24 mouse cellular contexts compared by ENCODE assay signal in genomic region chr2:32115851-32116268, GRCm38 (mm10). TPM values are rescaled to one million over a fixed set of nuclear protein-coding genes. Genes with fewer than 3 reads are reported as not detected.
A peak's percentile ranks its signal among the peaks of the same experiment; 100 is the strongest.
DNase-seq lines count a peak whose midpoint lies in the region; ATAC-seq and TF ChIP-seq lines count a peak whose summit lies in the region.
"Had no signal": no experiment of that assay in that cellular context is flagged by ENCODE, and none has a peak within 500 bp of the region (broad histone marks: within the 10 kb centered on the region; RNA-seq: fewer than 3 reads in every experiment).

No protein-coding gene starts in this region.

- no peak for TF ChIP-seq CTCF in liver, postnatal 0 days (IDR thresholded peaks at IDR 0.05; ENCODE audit: low read depth)
- no peak for TF ChIP-seq CTCF in layer of hippocampus, adult 2 months (conservative IDR thresholded peaks at IDR 0.05)

- H3K4me1 ChIP-seq in liver, postnatal 0 days (ENCODE audit: insufficient read depth), result peaks cover 18% of the 10 kb centered on the region
- H3K4me1 ChIP-seq: embryonic facial prominence, embryonic 15.5 days; forebrain, embryonic 12.5 days; midbrain, embryonic 15.5 days; neural tube, embryonic 15.5 days had no signal

- DNase-seq in 416B (ENCODE audit: low read depth), result peak; percentile 42
- peak; percentile 47 for DNase-seq in MEL-GATA-1-ER (ENCODE audit: extremely low read depth, low read depth)
- DNase-seq in liver, result peak; percentile 73
- no peak for DNase-seq in liver, postnatal 0 days
- no peak for DNase-seq in lung, postnatal 14 days
- no peak for DNase-seq in adrenal gland, postnatal 14 days
- DNase-seq in layer of hippocampus, adult 2 months (ENCODE audit: low spot score in 2 of 2), result no peak
- DNase-seq: adrenal gland, postnatal 10 days; cerebellum, adult 11-12 months; cerebellum, postnatal 14 days; embryo, embryonic 11 days; gastrocnemius, postnatal 10 days; heart, adult 11 months; kidney, adult 8-10 months; kidney, postnatal 14 days; lung, embryonic 14.5 days; right cerebral cortex, postnatal 14 days; thymus, postnatal 14 days had no signal

- H3K9ac ChIP-seq in liver, postnatal 0 days (replicated peaks), result peak overlapping the region; percentile 21; the same call in 1 of the 2 replicates
- H3K9ac ChIP-seq: embryonic facial prominence, embryonic 15.5 days; forebrain, embryonic 12.5 days; hindbrain, embryonic 12.5 days; lung, embryonic 14.5 days; midbrain, embryonic 15.5 days; neural tube, embryonic 15.5 days had no signal

- no peaks in the 10 kb centered on the region for H3K27me3 ChIP-seq in liver, postnatal 0 days (ENCODE audit: insufficient read depth, low read length)
- H3K27me3 ChIP-seq: embryonic facial prominence, embryonic 15.5 days; forebrain, embryonic 12.5 days; hindbrain, embryonic 12.5 days; midbrain, embryonic 15.5 days; neural tube, embryonic 15.5 days had no signal

- peak overlapping the region; percentile 48 for H3K4me2 ChIP-seq in liver, postnatal 0 days (ENCODE audit: low read depth, low read length)
- H3K4me2 ChIP-seq: embryonic facial prominence, embryonic 15.5 days; forebrain, embryonic 12.5 days; hindbrain, embryonic 12.5 days; lung, embryonic 14.5 days; midbrain, embryonic 15.5 days; neural tube, embryonic 15.5 days had no signal

- no peak overlapping the region for H3K4me3 ChIP-seq in liver, postnatal 0 days (ENCODE audit: low read depth, low read length)
- H3K4me3 ChIP-seq in layer of hippocampus, adult 2 months, result no peak overlapping the region
- H3K4me3 ChIP-seq: embryonic facial prominence, embryonic 15.5 days; forebrain, embryonic 12.5 days; hindbrain, embryonic 12.5 days; midbrain, embryonic 15.5 days; neural tube, embryonic 15.5 days had no signal

- H3K36me3 ChIP-seq in liver, postnatal 0 days (replicated peaks; ENCODE audit: insufficient read depth, low read length), result no peaks in the 10 kb centered on the region
- H3K36me3 ChIP-seq: embryonic facial prominence, embryonic 15.5 days; forebrain, embryonic 12.5 days; hindbrain, embryonic 12.5 days; midbrain, embryonic 15.5 days had no signal

- H3K27ac ChIP-seq in liver, postnatal 0 days (ENCODE audit: low read depth), result peak overlapping the region; percentile 79
- H3K27ac ChIP-seq in layer of hippocampus, adult 2 months, result no peak overlapping the region
- H3K27ac ChIP-seq: embryonic facial prominence, embryonic 15.5 days; forebrain, embryonic 12.5 days; hindbrain, embryonic 12.5 days; midbrain, embryonic 15.5 days; neural tube, embryonic 15.5 days had no signal

- ATAC-seq in liver, postnatal 0 days, result peak; percentile 85
- ATAC-seq: activated CD4-positive, CD25-positive, alpha-beta regulatory T cell, adult 4 months; midbrain, embryonic 15.5 days had no signal

- TF ChIP-seq EP300 in liver, postnatal 0 days (IDR thresholded peaks at IDR 0.05; ENCODE audit: low read depth), result 0 out of 2 replicates have a peak, but pooled peaks have one; percentile 55

- 50% methylated on average over 4 of the region's 4 CpGs for WGBS in liver, postnatal 0 days (ENCODE audit: insufficient replicate concordance)

- no peaks in the 10 kb centered on the region for H3K9me3 ChIP-seq in liver, postnatal 0 days (ENCODE audit: low read length)
- H3K9me3 ChIP-seq: embryonic facial prominence, embryonic 15.5 days; forebrain, embryonic 12.5 days; hindbrain, embryonic 12.5 days; midbrain, embryonic 15.5 days; neural tube, embryonic 15.5 days had no signal

RNA-seq across cellular contexts. Expression of gene Plpp7, which starts 20.5 kb away (rescaled TPM):
- polyA plus RNA-seq in liver, postnatal 0 days (2015; fragmentation: Nextera tagmentation; extraction: Ambion mirVana), result 1.6 and 1.7 TPM in 2 replicates
- total RNA-seq in adrenal gland, postnatal 14 days (2021), result 3.0 and 3.6 TPM in 2 replicates
- total RNA-seq in layer of hippocampus, adult 2 months (2021), result 10 to 100 TPM; 20.2 to 21.8 TPM
- polyA plus RNA-seq: activated CD4-positive, CD25-positive, alpha-beta regulatory T cell, adult 4 months had no signal

RNA-seq across cellular contexts. Expression of gene Fam78a, which starts 31.2 kb away (rescaled TPM):
- 3.8 and 4.3 TPM in 2 replicates for polyA plus RNA-seq in liver, postnatal 0 days (2015; fragmentation: Nextera tagmentation; extraction: Ambion mirVana)
- total RNA-seq in adrenal gland, postnatal 14 days (2021), result 3.0 and 10.0 TPM in 2 replicates
- total RNA-seq in layer of hippocampus, adult 2 months (2021), result 1 to 10 TPM; 3.6 to 6.0 TPM

RNA-seq across cellular contexts. Expression of gene Prrc2b, which starts 35.0 kb away (rescaled TPM):
- 7.5 and 8.4 TPM in 2 replicates for polyA plus RNA-seq in liver, postnatal 0 days (2015; fragmentation: Nextera tagmentation; extraction: Ambion mirVana)
- total RNA-seq in adrenal gland, postnatal 14 days (2021), result 86.4 and 91.3 TPM in 2 replicates
- total RNA-seq in layer of hippocampus, adult 2 months (2021), result 100 to 1,000 TPM; 288 to 305 TPM

Comparison
In these comparisons a context has a peak if more than half of its experiments do, and no peak if none do; other contexts are left out.
1. DNase-seq: peak in 416B (single experiment), MEL-GATA-1-ER (single experiment) and liver (single experiment); none in liver, postnatal 0 days (single experiment), lung, postnatal 14 days (single experiment), adrenal gland, postnatal 14 days (single experiment) and layer of hippocampus, adult 2 months (0 of 2).